Mouse (Mus musculus) forebrain, embryonic 14.5 days (tissue): ENCODE measurements around the gene Snx21. TPM values are rescaled to one million over a fixed set of nuclear protein-coding genes. Genes with fewer than 3 reads are reported as not detected.
A peak's percentile ranks its signal among the peaks of the same experiment; 100 is the strongest.

ENCODE experiments used
- ATAC-seq: fragments of 200-750 bp; cut with Nextera tagmentation; 2 replicates; pipeline ENCODE4 v1.8.0; 2017; ENCODE audit warnings: mild to moderate bottlenecking, moderate library complexity
- DNase-seq: peaks from one replicate; pipeline ENCODE4 v3.0.0-alpha.2; 2015; ENCODE audit warnings: low spot score
- H3K27ac ChIP-seq: fragments of 300-500 bp; sonication (generic); 2 replicates; pipeline ENCODE4 v1.5.1; 2014; ENCODE audit warnings: low read depth, mild to moderate bottlenecking, control low read depth, low read length, moderate library complexity
- H3K27me3 ChIP-seq: fragments of 300-500 bp; sonication (generic); replicated peaks from 2 replicates; pipeline ENCODE4 v1.6.1; 2014; ENCODE audit warnings: low read length, control low read depth, mixed read lengths; ENCODE audit not compliant: control insufficient read depth, insufficient read depth
- H3K36me3 ChIP-seq: fragments of 300-500 bp; sonication (generic); 2 replicates; pipeline ENCODE4 v1.6.1; 2014; ENCODE audit warnings: low read length, control low read depth; ENCODE audit not compliant: control insufficient read depth, insufficient read depth
- H3K4me1 ChIP-seq: fragments of 300-500 bp; sonication (generic); 2 replicates; pipeline ENCODE4 v1.6.1; 2014; ENCODE audit warnings: antibody characterized with exemption, low read length, control low read depth; ENCODE audit not compliant: control insufficient read depth, insufficient read depth
- H3K4me2 ChIP-seq: fragments of 300-500 bp; sonication (generic); 2 replicates; pipeline ENCODE4 v1.6.1; 2014; ENCODE audit warnings: mild to moderate bottlenecking, control low read depth, low read length
- H3K4me3 ChIP-seq: fragments of 300-500 bp; sonication (generic); 2 replicates; pipeline ENCODE4 v1.5.1; 2014; ENCODE audit warnings: low read depth, low read length, control low read depth
- H3K9ac ChIP-seq: fragments of 300-500 bp; sonication (generic); 2 replicates; pipeline ENCODE4 v1.6.1; 2014; ENCODE audit warnings: mild to moderate bottlenecking, low read length, control low read depth, moderate library complexity
- H3K9me3 ChIP-seq: fragments of 300-500 bp; sonication (generic); replicated peaks from 2 replicates; pipeline ENCODE4 v1.6.1; 2016; ENCODE audit warnings: low read length, control low read depth, mixed read lengths; ENCODE audit not compliant: control insufficient read depth
- WGBS: fragments of 180-500 bp; shearing (Covaris S2); extraction: QIAGEN DNeasy Blood & Tissue Kit; methylation state at CpG from one replicate; pipeline ENCODE4 v1.1.7; 2014; 5-methylcytosine and 5-hydroxymethylcytosine counted together
- polyA plus RNA-seq: library from polyadenylated mRNA; unstranded; fragments of >200 nt; fragmentation: Nextera tagmentation; extraction: Ambion mirVana; gene quantifications from 2 replicates; pipeline ENCODE4 v1.2.1, GENCODE M21; 2014

Snx21 gene
- polyA plus RNA-seq, 1 experiment from 2014 or later: 20.4 TPM

- Histone ChIP-seq H3K9ac (peak within 1 kb of the TSS; percentile 78), H3K4me3 (peak within 1 kb of the TSS; percentile 72), H3K36me3 (peaks cover 17% of the 10 kb centered on the region), H3K9me3 (no peaks in the 10 kb centered on the region), H3K27me3 (no peaks in the 10 kb centered on the region), H3K27ac (peak within 1 kb of the TSS; percentile 44), H3K4me1 (peaks cover 11% of the 10 kb centered on the region), H3K4me2 (peak within 1 kb of the TSS; percentile 100)
- under 1% methylated on average over 31 of the region's 31 CpGs for WGBS
- DNase-seq (peak; percentile 97), ATAC-seq (peak; percentile 72)
Observed at GRCm38 (mm10) chr2:164833314-164833959, 47.8 kb downstream of the Snx21 start, which contains the start of gene Neurl2. Gene Neurl2 (minus strand): TSS chr2:164833456.

- Histone ChIP-seq H3K4me1 (peaks cover 11% of the 10 kb centered on the region), H3K9me3 (no peaks in the 10 kb centered on the region), H3K27me3 (no peaks in the 10 kb centered on the region), H3K4me3 (peak overlapping the region; percentile 72), H3K4me2 (peak overlapping the region; percentile 100), H3K36me3 (peaks cover 25% of the 10 kb centered on the region), H3K9ac (peak overlapping the region; percentile 78), H3K27ac (no peak overlapping the region)
- ATAC-seq (no peak), DNase-seq (no peak)
- 49% methylated on average over 8 of the region's 8 CpGs for WGBS
Observed at GRCm38 (mm10) chr2:164834531-164834930, 48.9 kb downstream of the Snx21 start.

- ATAC-seq: no peak
- Histone ChIP-seq H3K4me2 (peak overlapping the region; percentile 100; the same call in 1 of the 2 replicates), H3K4me3 (no peak overlapping the region), H3K27me3 (no peaks in the 10 kb centered on the region), H3K4me1 (peaks cover 11% of the 10 kb centered on the region), H3K9me3 (no peaks in the 10 kb centered on the region), H3K27ac (no peak overlapping the region), H3K36me3 (peaks cover 31% of the 10 kb centered on the region), H3K9ac (no peak overlapping the region)
- no peak for DNase-seq
- 93% methylated on average over 4 of the region's 4 CpGs for WGBS
Observed at GRCm38 (mm10) chr2:164835164-164835563, 49.5 kb downstream of the Snx21 start.

Other genes with a start within 250 kb of the Snx21 start
- gene Wfdc2, start 223.4 kb upstream of the Snx21 start, polyA plus RNA-seq: 5.2 and 5.8 TPM in 2 replicates
- gene Spint3, start 212.4 kb upstream of the Snx21 start, polyA plus RNA-seq: not detected in 2 replicates
- not detected in 2 replicates for gene Wfdc6a, start 200.4 kb upstream of the Snx21 start, polyA plus RNA-seq
- gene Eppin, start 192.2 kb upstream of the Snx21 start, polyA plus RNA-seq: not detected in 2 replicates
- not detected in 2 replicates for gene Wfdc6b, start 172.3 kb upstream of the Snx21 start, polyA plus RNA-seq
- not detected in 2 replicates for gene Wfdc8, start 172.2 kb upstream of the Snx21 start, polyA plus RNA-seq
- gene Wfdc16, start 147.0 kb upstream of the Snx21 start, polyA plus RNA-seq: not detected in 2 replicates
- gene Wfdc10, start 129.8 kb upstream of the Snx21 start, polyA plus RNA-seq: not detected in 2 replicates
- not detected in 2 replicates for gene Wfdc9, start 129.2 kb upstream of the Snx21 start, polyA plus RNA-seq
- not detected in 2 replicates for gene Wfdc11, start 111.7 kb upstream of the Snx21 start, polyA plus RNA-seq
- not detected in 2 replicates for gene Wfdc13, start 100.7 kb upstream of the Snx21 start, polyA plus RNA-seq
- gene Spint4, start 87.3 kb upstream of the Snx21 start, polyA plus RNA-seq: not detected in 2 replicates
- gene Spint5, start 70.5 kb upstream of the Snx21 start, polyA plus RNA-seq: not detected in 2 replicates
- 0.35 and 0.77 TPM in 2 replicates for gene Wfdc3, start 39.9 kb upstream of the Snx21 start, polyA plus RNA-seq
- 62.2 and 64.9 TPM in 2 replicates for gene Dnttip1, start 39.8 kb upstream of the Snx21 start, polyA plus RNA-seq
- gene Ube2c, start 15.9 kb upstream of the Snx21 start, polyA plus RNA-seq: 162 and 198 TPM in 2 replicates
- gene Tnnc2, start 5.9 kb upstream of the Snx21 start, polyA plus RNA-seq: not detected in 2 replicates
- 12.0 and 14.3 TPM in 2 replicates for gene Acot8, start 19.1 kb downstream of the Snx21 start, polyA plus RNA-seq
- gene Zswim3, start 19.3 kb downstream of the Snx21 start, polyA plus RNA-seq: 13.0 and 15.0 TPM in 2 replicates
- 19.5 and 23.5 TPM in 2 replicates for gene Zswim1, start 36.9 kb downstream of the Snx21 start, polyA plus RNA-seq
- 0.30 TPM in 1 of 2 replicates, not detected in the other for gene Spata25, start 42.7 kb downstream of the Snx21 start, polyA plus RNA-seq
- 79.5 and 84.4 TPM in 2 replicates for gene Ctsa, start 47.0 kb downstream of the Snx21 start, polyA plus RNA-seq
- 3.9 and 5.8 TPM in 2 replicates for gene Neurl2, start 47.6 kb downstream of the Snx21 start, polyA plus RNA-seq
- gene Pltp, start 71.9 kb downstream of the Snx21 start, polyA plus RNA-seq: 58.4 and 80.3 TPM in 2 replicates
- 83.9 and 85.1 TPM in 2 replicates for gene Pcif1, start 93.5 kb downstream of the Snx21 start, polyA plus RNA-seq
- gene Zfp335, start 125.9 kb downstream of the Snx21 start, polyA plus RNA-seq: 8.9 and 13.4 TPM in 2 replicates
- 12.8 and 15.5 TPM in 2 replicates for gene Mmp9, start 155.0 kb downstream of the Snx21 start, polyA plus RNA-seq
- gene Slc12a5, start 175.0 kb downstream of the Snx21 start, polyA plus RNA-seq: 15.1 and 17.7 TPM in 2 replicates
- 69.6 and 95.3 TPM in 2 replicates for gene Ncoa5, start 249.0 kb downstream of the Snx21 start, polyA plus RNA-seq